Mouse (Mus musculus): ENCODE data around the gene Erv3. TPM values are rescaled to one million over a fixed set of nuclear protein-coding genes. Genes with fewer than 3 reads are reported as not detected.

Gene Erv3
- not detected for polyA plus RNA-seq (2012; fragmentation: generic; extraction: Trizol)
- long read RNA-seq, experiment 1: 0 reads
- long read RNA-seq, experiment 2: 0 reads

GRCm38 (mm10) chr2:131859721-131860120 is at the start of gene Erv3:
Gene Erv3, minus strand, starts transcription at chr2:131859747.
- TF ChIP-seq USF1 (IDR thresholded peaks at IDR 0.05; ENCODE audit: low read depth) (no peak), CTCF (IDR thresholded peaks at IDR 0.05; ENCODE audit: control insufficient read depth, insufficient read depth, insufficient read length) (no peak), CEBPB (IDR thresholded peaks at IDR 0.05; ENCODE audit: low read depth) (no peak), MAX (IDR thresholded peaks at IDR 0.05) (no peak), MYOG (IDR thresholded peaks at IDR 0.05; ENCODE audit: control insufficient read depth, extremely low read depth, insufficient read length) (no peak), MYOD1 (IDR thresholded peaks at IDR 0.05; ENCODE audit: control insufficient read depth, insufficient read length, low read depth) (no peak), FOSL1 (IDR thresholded peaks at IDR 0.05; ENCODE audit: insufficient read depth, low read length, poor library complexity, severe bottlenecking) (no peak)
- Histone ChIP-seq H3K27me3 (ENCODE audit: control insufficient read depth, insufficient read depth, insufficient read length) (no peaks in the 10 kb centered on the region), H3K79me3 (ENCODE audit: low read depth) (no peaks in the 10 kb centered on the region), H3K4me3 (ENCODE audit: insufficient read depth, poor library complexity, severe bottlenecking) (no peak within 1 kb of the TSS), H3ac (ENCODE audit: control insufficient read depth, insufficient read length, low read depth) (no peak within 1 kb of the TSS), H3K79me2 (ENCODE audit: control insufficient read depth, insufficient read depth) (no peaks in the 10 kb centered on the region), H3K36me3 (ENCODE audit: control insufficient read depth, insufficient read depth) (no peaks in the 10 kb centered on the region)

- no peaks in the 10 kb centered on the region for H3K27me3 ChIP-seq (ENCODE audit: control insufficient read depth, insufficient read depth, insufficient read length)
- no peak overlapping the region for H3ac ChIP-seq (ENCODE audit: control insufficient read depth, insufficient read length, low read depth)
- H3K36me3 ChIP-seq (ENCODE audit: control insufficient read depth, insufficient read depth): peaks cover 22% of the 10 kb centered on the region
- H3K79me3 ChIP-seq (ENCODE audit: low read depth): peaks cover 22% of the 10 kb centered on the region
- no peak overlapping the region for H3K4me3 ChIP-seq (ENCODE audit: insufficient read depth, poor library complexity, severe bottlenecking)
- H3K79me2 ChIP-seq (ENCODE audit: control insufficient read depth, insufficient read depth): peaks cover 39% of the 10 kb centered on the region
- no peak for TF ChIP-seq USF1 (IDR thresholded peaks at IDR 0.05; ENCODE audit: low read depth)
- TF ChIP-seq MAX (IDR thresholded peaks at IDR 0.05): no peak
- no peak for TF ChIP-seq MYOD1 (IDR thresholded peaks at IDR 0.05; ENCODE audit: control insufficient read depth, insufficient read length, low read depth)
- TF ChIP-seq MYOG (IDR thresholded peaks at IDR 0.05; ENCODE audit: control insufficient read depth, extremely low read depth, insufficient read length): no peak
- no peak for TF ChIP-seq CEBPB (IDR thresholded peaks at IDR 0.05; ENCODE audit: low read depth)
- TF ChIP-seq FOSL1 (IDR thresholded peaks at IDR 0.05; ENCODE audit: insufficient read depth, low read length, poor library complexity, severe bottlenecking): no peak
- TF ChIP-seq CTCF (IDR thresholded peaks at IDR 0.05; ENCODE audit: control insufficient read depth, insufficient read depth, insufficient read length): no peak
Measured at GRCm38 (mm10) chr2:131908906-131909305, 49.4 kb upstream of the Erv3 start.

- TF ChIP-seq FOSL1 (IDR thresholded peaks at IDR 0.05; ENCODE audit: insufficient read depth, low read length, poor library complexity, severe bottlenecking) (no peak), USF1 (IDR thresholded peaks at IDR 0.05; ENCODE audit: low read depth) (no peak), CEBPB (IDR thresholded peaks at IDR 0.05; ENCODE audit: low read depth) (no peak), MYOD1 (IDR thresholded peaks at IDR 0.05; ENCODE audit: control insufficient read depth, insufficient read length, low read depth) (no peak), MAX (IDR thresholded peaks at IDR 0.05) (no peak), CTCF (IDR thresholded peaks at IDR 0.05; ENCODE audit: control insufficient read depth, insufficient read depth, insufficient read length) (no peak), MYOG (IDR thresholded peaks at IDR 0.05; ENCODE audit: control insufficient read depth, extremely low read depth, insufficient read length) (no peak)
- peaks cover 34% of the 10 kb centered on the region for H3K79me2 ChIP-seq (ENCODE audit: control insufficient read depth, insufficient read depth)
- no peak overlapping the region for H3K4me3 ChIP-seq (ENCODE audit: insufficient read depth, poor library complexity, severe bottlenecking)
- H3K36me3 ChIP-seq (ENCODE audit: control insufficient read depth, insufficient read depth): peaks cover 17% of the 10 kb centered on the region
- H3K79me3 ChIP-seq (ENCODE audit: low read depth): peaks cover 19% of the 10 kb centered on the region
- no peak overlapping the region for H3ac ChIP-seq (ENCODE audit: control insufficient read depth, insufficient read length, low read depth)
- H3K27me3 ChIP-seq (ENCODE audit: control insufficient read depth, insufficient read depth, insufficient read length): no peaks in the 10 kb centered on the region
Measured at GRCm38 (mm10) chr2:131908351-131908861, 48.9 kb upstream of the Erv3 start.

- H3ac ChIP-seq (ENCODE audit: control insufficient read depth, insufficient read length, low read depth): no peak overlapping the region
- H3K79me2 ChIP-seq (ENCODE audit: control insufficient read depth, insufficient read depth): peaks cover 25% of the 10 kb centered on the region
Measured at GRCm38 (mm10) chr2:131907311-131907710, 47.8 kb upstream of the Erv3 start.

GRCm38 (mm10) chr2:131906846-131907245 is 47.3 kb upstream of the Erv3 start:
- Histone ChIP-seq H3K27me3 (ENCODE audit: control insufficient read depth, insufficient read depth, insufficient read length) (no peaks in the 10 kb centered on the region), H3K36me3 (ENCODE audit: control insufficient read depth, insufficient read depth) (peaks cover 2% of the 10 kb centered on the region), H3K79me3 (ENCODE audit: low read depth) (peaks cover 14% of the 10 kb centered on the region), H3K4me3 (ENCODE audit: insufficient read depth, poor library complexity, severe bottlenecking) (no peak overlapping the region), H3K79me2 (ENCODE audit: control insufficient read depth, insufficient read depth) (peaks cover 20% of the 10 kb centered on the region), H3ac (ENCODE audit: control insufficient read depth, insufficient read length, low read depth) (no peak overlapping the region)
- no peak for TF ChIP-seq MYOD1 (IDR thresholded peaks at IDR 0.05; ENCODE audit: control insufficient read depth, insufficient read length, low read depth)
- TF ChIP-seq CTCF (IDR thresholded peaks at IDR 0.05; ENCODE audit: control insufficient read depth, insufficient read depth, insufficient read length): no peak
- no peak for TF ChIP-seq USF1 (IDR thresholded peaks at IDR 0.05; ENCODE audit: low read depth)
- TF ChIP-seq MAX (IDR thresholded peaks at IDR 0.05): no peak
- TF ChIP-seq MYOG (IDR thresholded peaks at IDR 0.05; ENCODE audit: control insufficient read depth, extremely low read depth, insufficient read length): no peak
- no peak for TF ChIP-seq FOSL1 (IDR thresholded peaks at IDR 0.05; ENCODE audit: insufficient read depth, low read length, poor library complexity, severe bottlenecking)
- no peak for TF ChIP-seq CEBPB (IDR thresholded peaks at IDR 0.05; ENCODE audit: low read depth)

More at GRCm38 (mm10) chr2:131907311-131907710, 47.8 kb upstream of the Erv3 start:
- H3K79me3 ChIP-seq (ENCODE audit: low read depth): peaks cover 16% of the 10 kb centered on the region
- peaks cover 6% of the 10 kb centered on the region for H3K36me3 ChIP-seq (ENCODE audit: control insufficient read depth, insufficient read depth)
- H3K4me3 ChIP-seq (ENCODE audit: insufficient read depth, poor library complexity, severe bottlenecking): no peak overlapping the region
- H3K27me3 ChIP-seq (ENCODE audit: control insufficient read depth, insufficient read depth, insufficient read length): no peaks in the 10 kb centered on the region
- no peak for TF ChIP-seq CEBPB (IDR thresholded peaks at IDR 0.05; ENCODE audit: low read depth)
- TF ChIP-seq USF1 (IDR thresholded peaks at IDR 0.05; ENCODE audit: low read depth): no peak
- TF ChIP-seq CTCF (IDR thresholded peaks at IDR 0.05; ENCODE audit: control insufficient read depth, insufficient read depth, insufficient read length): no peak
- no peak for TF ChIP-seq MYOD1 (IDR thresholded peaks at IDR 0.05; ENCODE audit: control insufficient read depth, insufficient read length, low read depth)
- no peak for TF ChIP-seq FOSL1 (IDR thresholded peaks at IDR 0.05; ENCODE audit: insufficient read depth, low read length, poor library complexity, severe bottlenecking)
- no peak for TF ChIP-seq MAX (IDR thresholded peaks at IDR 0.05)
- no peak for TF ChIP-seq MYOG (IDR thresholded peaks at IDR 0.05; ENCODE audit: control insufficient read depth, extremely low read depth, insufficient read length)

Data from C2C12 (cell line).